Mouse (Mus musculus): ENCODE measurements around the gene Iah1. TPM values are rescaled to one million over a fixed set of nuclear protein-coding genes. Genes with fewer than 3 reads are reported as not detected.

Iah1 gene
- polyA plus RNA-seq, 1 experiment from 2014 or later, result 58.8 TPM

DNA sequence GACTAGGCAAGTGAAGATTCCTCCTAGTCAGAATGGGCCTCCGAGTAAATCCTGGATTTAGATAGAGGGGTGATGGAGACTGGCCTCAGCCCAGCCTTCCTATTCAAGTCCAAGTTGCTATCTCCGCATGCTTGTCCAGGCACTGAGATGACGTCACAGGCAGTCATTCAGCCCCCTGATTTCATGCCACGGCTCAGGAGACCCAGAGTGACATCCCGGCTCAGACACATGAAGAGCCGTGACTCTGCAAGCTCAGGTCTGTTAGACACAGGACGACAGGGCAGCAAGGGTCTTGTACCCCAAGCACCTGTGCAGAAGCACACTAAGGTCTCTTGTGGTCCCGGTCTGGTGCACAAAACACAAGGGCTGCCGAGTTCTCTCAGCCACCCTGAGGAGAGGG is 6.7 kb downstream of the Iah1 start:
- Histone ChIP-seq H3K36me3 (peaks cover 9% of the 10 kb centered on the region), H3K4me2 (replicated peaks) (no peak overlapping the region)

DNA sequence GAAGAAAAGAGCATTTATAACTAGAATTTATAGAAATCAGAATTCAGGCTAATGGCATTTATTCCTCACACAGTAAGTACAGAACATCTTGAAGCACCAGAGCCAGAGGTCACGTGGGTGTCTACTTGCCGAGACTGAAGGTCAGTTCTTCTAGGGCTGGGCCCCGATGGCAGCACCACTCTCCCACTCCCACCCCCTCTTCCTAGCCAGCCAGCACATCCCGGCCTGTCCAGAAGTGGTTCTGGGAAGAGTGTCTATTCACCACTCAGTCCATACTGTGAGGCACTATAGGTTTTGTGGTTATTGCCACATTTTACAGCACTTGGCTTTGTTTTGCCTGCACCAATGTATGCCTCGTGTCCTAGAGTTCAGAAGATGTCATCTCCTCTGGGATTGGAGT is 7.9 kb downstream of the Iah1 start:
- H3K4me3 ChIP-seq (replicated peaks), result no peak overlapping the region
- 83% methylated on average over 5 of the region's 5 CpGs for WGBS
- no peaks in the 10 kb centered on the region for H3K27me3 ChIP-seq (replicated peaks)
- ATAC-seq, result no peak
- H3K4me2 ChIP-seq (replicated peaks), result no peak overlapping the region
- H3K27ac ChIP-seq, result no peak overlapping the region
- H3K4me1 ChIP-seq (replicated peaks), result no peaks in the 10 kb centered on the region
- peaks cover 11% of the 10 kb centered on the region for H3K36me3 ChIP-seq
- no peaks in the 10 kb centered on the region for H3K9me3 ChIP-seq
- H3K9ac ChIP-seq, result no peak overlapping the region

More for the DNA sequence above, 6.7 kb downstream of the Iah1 start:
- Histone ChIP-seq H3K9ac (no peak overlapping the region), H3K4me1 (replicated peaks) (no peaks in the 10 kb centered on the region), H3K27ac (no peak overlapping the region), H3K27me3 (replicated peaks) (no peaks in the 10 kb centered on the region), H3K4me3 (replicated peaks) (no peak overlapping the region), H3K9me3 (no peaks in the 10 kb centered on the region)
- no peak for ATAC-seq
- 87% methylated on average over 9 of the region's 9 CpGs for WGBS

DNA sequence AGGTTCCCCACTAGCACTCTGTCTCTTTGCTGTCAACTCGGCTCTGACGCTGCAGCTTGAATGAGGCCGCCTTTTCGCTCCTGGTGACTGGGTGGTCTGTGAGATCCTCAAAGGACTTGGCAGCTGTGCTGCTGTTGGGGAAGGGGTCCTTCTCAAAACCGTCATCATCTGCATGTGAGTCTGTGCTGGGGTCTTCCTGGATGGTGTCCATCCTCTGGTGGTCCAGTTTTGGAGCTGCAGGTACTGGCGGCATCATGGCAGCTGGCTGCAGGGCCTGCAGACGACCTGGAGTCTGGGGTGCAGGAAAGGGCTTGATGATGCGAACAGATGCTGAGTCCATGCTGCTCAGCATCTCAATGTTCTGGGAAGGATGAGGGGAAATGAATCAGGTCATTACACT is 9.1 kb downstream of the Iah1 start:
- Histone ChIP-seq H3K9me3 (no peaks in the 10 kb centered on the region), H3K4me1 (replicated peaks) (no peaks in the 10 kb centered on the region), H3K27ac (no peak overlapping the region), H3K4me2 (replicated peaks) (no peak overlapping the region), H3K27me3 (replicated peaks) (no peaks in the 10 kb centered on the region), H3K4me3 (replicated peaks) (no peak overlapping the region), H3K9ac (no peak overlapping the region), H3K36me3 (peaks cover 14% of the 10 kb centered on the region)
- no peak for ATAC-seq
- WGBS, result 86% methylated on average over 8 of the region's 8 CpGs

DNA sequence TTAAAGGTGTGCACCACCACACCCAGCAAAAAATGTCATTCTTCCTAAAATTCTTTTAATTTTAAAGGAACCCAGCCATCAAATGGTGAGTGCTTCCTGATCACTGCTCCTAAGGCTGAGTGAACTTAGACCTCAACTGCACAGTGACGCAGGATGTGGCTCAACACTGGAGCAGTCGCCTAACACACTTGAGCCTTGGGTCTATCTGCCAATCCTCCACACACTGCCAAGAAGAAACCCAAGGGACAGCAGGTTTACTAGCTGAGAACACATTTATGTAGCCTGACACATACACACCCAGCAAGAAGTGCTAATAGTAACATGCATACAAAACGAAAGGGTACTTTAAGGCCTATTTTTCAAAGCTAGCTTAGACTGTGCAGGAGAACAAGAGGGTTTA is 10.1 kb downstream of the Iah1 start:
- H3K9me3 ChIP-seq, result no peaks in the 10 kb centered on the region
- no peak for ATAC-seq
- no peak overlapping the region for H3K9ac ChIP-seq
- H3K4me2 ChIP-seq (replicated peaks), result no peak overlapping the region
- H3K27ac ChIP-seq, result no peak overlapping the region
- no peaks in the 10 kb centered on the region for H3K27me3 ChIP-seq (replicated peaks)
- 98% methylated on average over 3 of the region's 3 CpGs for WGBS
- peaks cover 14% of the 10 kb centered on the region for H3K36me3 ChIP-seq
- no peak overlapping the region for H3K4me3 ChIP-seq (replicated peaks)
- H3K4me1 ChIP-seq (replicated peaks), result no peaks in the 10 kb centered on the region

DNA sequence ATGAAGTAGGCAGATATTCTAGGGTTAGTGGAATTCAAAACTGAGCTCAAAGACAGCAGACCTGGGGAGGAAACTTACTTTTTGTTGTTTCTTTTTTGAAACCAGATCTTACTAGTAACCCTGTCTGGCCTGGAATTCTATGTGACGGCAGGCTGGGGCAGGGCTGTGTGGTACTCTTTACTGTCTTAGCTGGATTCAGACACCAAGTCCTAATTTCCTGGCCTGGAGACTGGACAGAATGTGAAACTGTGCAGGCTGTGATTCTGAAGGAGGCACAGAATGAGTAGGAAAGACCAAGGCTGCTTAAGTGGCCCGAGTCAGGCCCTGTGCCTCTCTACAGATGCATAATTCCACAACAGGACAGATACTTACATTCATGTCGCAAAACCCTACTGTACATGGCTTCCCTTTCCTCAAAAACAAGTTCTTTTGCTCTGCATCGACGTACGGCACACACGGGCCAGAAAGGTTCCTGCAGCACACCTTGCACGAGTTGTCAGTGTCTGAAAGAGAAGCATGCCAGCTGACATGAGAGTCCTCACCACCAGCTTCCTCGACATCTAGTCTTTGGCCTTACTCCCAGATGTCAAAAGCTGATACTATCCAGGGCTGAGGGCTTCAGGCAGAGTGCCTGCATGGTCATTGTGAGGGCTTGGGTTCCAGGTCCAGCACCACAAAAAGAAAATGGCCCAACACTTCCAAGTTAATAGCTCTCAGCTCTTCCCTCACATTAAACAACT is 13.6 kb downstream of the Iah1 start:
- Histone ChIP-seq H3K27me3 (replicated peaks) (no peaks in the 10 kb centered on the region), H3K27ac (no peak overlapping the region), H3K36me3 (peaks cover 25% of the 10 kb centered on the region), H3K9ac (no peak overlapping the region), H3K9me3 (no peaks in the 10 kb centered on the region), H3K4me1 (replicated peaks) (no peaks in the 10 kb centered on the region), H3K4me2 (replicated peaks) (no peak overlapping the region), H3K4me3 (replicated peaks) (no peak overlapping the region)
- 83% methylated on average over 9 of the region's 9 CpGs for WGBS
- no peak for ATAC-seq

DNA sequence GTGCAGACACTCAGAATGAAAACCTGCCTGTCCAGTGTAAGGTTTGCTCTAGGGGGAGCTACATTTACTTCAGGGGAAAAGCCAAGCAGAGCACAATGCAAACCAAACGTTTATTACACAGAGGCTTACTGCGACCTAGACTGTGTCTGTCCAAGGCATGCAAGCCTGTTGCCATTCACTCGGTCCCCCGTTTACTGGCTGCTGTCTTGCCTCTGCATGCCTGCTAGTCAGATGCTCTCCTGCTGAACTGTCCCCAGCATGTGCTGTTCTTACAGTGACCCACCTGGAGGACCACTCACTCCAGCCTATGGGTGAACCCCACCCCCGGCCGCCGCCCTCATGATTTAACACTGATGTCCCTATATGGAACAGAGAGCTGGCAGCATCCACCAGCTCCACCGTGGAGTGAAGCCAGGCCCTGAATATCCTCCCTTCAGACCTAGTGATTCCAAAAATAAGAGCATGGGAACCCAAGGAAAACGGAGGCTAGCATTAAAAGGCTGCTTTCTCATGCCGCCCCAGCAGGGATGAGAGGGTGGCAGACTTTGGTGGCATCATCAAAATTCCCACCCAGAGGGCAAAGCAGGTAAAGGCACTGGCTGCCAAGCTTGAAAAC is 14.9 kb downstream of the Iah1 start:
- Histone ChIP-seq H3K27me3 (replicated peaks) (no peaks in the 10 kb centered on the region), H3K9me3 (no peaks in the 10 kb centered on the region), H3K4me2 (replicated peaks) (no peak overlapping the region), H3K4me1 (replicated peaks) (no peaks in the 10 kb centered on the region), H3K27ac (no peak overlapping the region), H3K9ac (no peak overlapping the region), H3K36me3 (peaks cover 28% of the 10 kb centered on the region), H3K4me3 (replicated peaks) (no peak overlapping the region)
- 86% methylated on average over 10 of the region's 10 CpGs for WGBS
- ATAC-seq, result no peak

DNA sequence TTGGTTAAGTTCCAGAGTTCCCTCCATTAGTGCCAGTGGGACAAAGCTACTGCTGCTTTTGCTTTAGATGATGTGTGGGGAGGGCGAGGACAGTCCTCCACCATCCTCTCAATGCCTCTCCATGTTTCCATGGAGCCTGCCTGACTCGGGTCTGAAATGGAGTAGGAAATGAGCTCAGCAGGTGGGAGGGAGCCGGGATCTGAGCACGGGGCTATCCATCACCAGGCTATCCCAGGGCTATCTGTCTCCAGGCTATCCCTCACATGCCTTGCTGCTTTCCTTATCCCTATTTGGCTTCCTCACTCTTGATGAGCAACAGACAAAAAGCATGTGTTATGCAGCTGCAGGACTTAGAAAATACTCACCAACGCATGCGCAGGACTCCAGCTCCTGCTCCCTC is 15.5 kb downstream of the Iah1 start:
- H3K36me3 ChIP-seq, result peaks cover 28% of the 10 kb centered on the region
- WGBS, result 92% methylated on average over 6 of the region's 6 CpGs
- no peak overlapping the region for H3K27ac ChIP-seq

DNA sequence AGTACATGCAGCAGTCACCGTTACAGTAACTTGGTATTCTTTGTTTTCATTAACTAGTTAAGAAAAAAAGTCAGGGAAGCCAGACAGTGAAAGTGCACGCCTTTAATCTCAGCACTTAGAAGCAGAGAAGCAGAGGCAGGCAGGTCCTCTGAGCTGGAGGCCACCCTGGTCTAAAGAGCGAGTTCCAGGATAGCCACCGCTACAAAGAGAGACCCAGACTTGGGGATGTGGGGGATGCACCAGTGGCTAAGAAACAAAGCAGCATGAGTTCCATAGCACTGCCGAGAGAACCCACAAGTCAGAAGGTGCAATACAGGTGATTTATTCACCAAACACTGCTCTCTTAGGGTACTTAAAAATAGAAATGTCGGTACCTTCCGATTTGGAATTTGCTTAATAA is 16.8 kb downstream of the Iah1 start:
- no peak for ATAC-seq
- Histone ChIP-seq H3K4me1 (replicated peaks) (no peaks in the 10 kb centered on the region), H3K4me3 (replicated peaks) (no peak overlapping the region), H3K36me3 (peaks cover 24% of the 10 kb centered on the region), H3K9me3 (no peaks in the 10 kb centered on the region), H3K27ac (no peak overlapping the region), H3K27me3 (replicated peaks) (no peaks in the 10 kb centered on the region), H3K9ac (no peak overlapping the region), H3K4me2 (replicated peaks) (no peak overlapping the region)
- WGBS, result 92% methylated on average over 7 of the region's 7 CpGs

More for the DNA sequence above, 15.5 kb downstream of the Iah1 start:
- H3K9ac ChIP-seq, result no peak overlapping the region
- no peaks in the 10 kb centered on the region for H3K27me3 ChIP-seq (replicated peaks)
- ATAC-seq, result no peak
- H3K4me3 ChIP-seq (replicated peaks), result no peak overlapping the region
- no peak overlapping the region for H3K4me2 ChIP-seq (replicated peaks)
- H3K9me3 ChIP-seq, result no peaks in the 10 kb centered on the region
- no peaks in the 10 kb centered on the region for H3K4me1 ChIP-seq (replicated peaks)

DNA sequence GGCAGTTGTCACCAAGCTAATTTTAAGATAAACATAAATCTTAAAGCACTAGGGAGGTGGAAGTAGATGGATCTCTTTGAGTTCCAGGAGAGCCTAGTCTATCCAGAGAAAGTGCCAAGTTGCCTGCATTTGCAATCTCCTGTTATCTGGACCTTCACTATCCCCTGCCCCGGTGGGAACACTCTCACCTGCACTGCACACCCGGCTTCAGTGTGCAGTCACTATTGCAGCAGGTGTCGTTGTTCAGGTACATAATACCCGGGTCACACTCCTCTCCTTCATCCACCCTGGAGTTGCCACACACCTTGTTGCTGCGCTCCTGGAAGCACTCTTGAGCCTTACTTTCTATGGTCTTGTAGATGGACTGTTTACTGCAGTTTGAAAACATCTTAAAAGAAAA is 17.6 kb downstream of the Iah1 start:
- H3K4me1 ChIP-seq (replicated peaks), result no peaks in the 10 kb centered on the region
- no peak overlapping the region for H3K4me2 ChIP-seq (replicated peaks)
- 91% methylated on average over 5 of the region's 5 CpGs for WGBS
- H3K36me3 ChIP-seq, result peaks cover 23% of the 10 kb centered on the region
- no peak for ATAC-seq
- no peak overlapping the region for H3K27ac ChIP-seq
- no peak overlapping the region for H3K4me3 ChIP-seq (replicated peaks)
- no peaks in the 10 kb centered on the region for H3K27me3 ChIP-seq (replicated peaks)
- H3K9ac ChIP-seq, result no peak overlapping the region
- H3K9me3 ChIP-seq, result no peaks in the 10 kb centered on the region

DNA sequence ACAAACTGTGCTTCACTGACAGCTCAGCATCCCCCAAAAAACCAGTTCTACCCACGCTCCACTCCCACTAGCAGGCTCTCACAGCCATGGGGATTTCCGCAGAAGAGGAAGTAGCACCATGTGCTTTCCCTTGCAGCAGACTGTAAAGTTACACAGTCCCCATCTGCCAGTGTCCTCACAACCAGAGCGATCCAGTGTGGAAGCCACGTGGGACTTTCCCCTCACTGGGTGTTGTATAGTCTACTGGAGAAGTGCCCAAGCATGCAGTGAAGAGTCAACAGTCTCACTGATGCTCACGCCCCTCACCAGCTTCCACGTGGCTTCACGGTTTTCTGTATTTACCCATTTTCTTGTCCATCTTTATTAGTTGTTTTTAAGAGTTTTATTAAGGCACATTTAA is 19.7 kb downstream of the Iah1 start:
- Histone ChIP-seq H3K27ac (no peak overlapping the region), H3K4me2 (replicated peaks) (no peak overlapping the region), H3K9ac (no peak overlapping the region), H3K36me3 (peaks cover 27% of the 10 kb centered on the region), H3K4me1 (replicated peaks) (no peaks in the 10 kb centered on the region), H3K27me3 (replicated peaks) (no peaks in the 10 kb centered on the region), H3K9me3 (no peaks in the 10 kb centered on the region), H3K4me3 (replicated peaks) (no peak overlapping the region)
- ATAC-seq, result no peak
- 80% methylated on average over 7 of the region's 7 CpGs for WGBS

DNA sequence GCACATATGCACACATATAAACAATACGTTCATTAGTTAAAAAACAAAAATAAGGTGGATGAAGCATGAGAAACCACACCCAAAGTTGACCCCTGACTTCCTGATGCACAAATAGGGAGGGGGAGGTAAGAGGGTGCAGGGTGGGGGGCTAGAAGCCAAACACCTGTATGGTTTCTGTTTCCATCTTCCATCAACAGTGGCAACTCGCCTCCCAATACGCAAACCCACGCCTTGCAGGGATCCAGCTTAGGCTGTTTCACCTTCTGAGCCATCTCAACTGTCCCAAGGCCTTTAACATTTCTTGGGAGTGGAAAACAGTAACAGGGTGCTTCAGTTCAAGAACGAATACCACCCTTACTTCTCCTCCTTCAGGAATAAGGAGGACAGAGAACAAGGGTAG is 21.0 kb downstream of the Iah1 start:
- Histone ChIP-seq H3K9me3 (no peaks in the 10 kb centered on the region), H3K9ac (no peak overlapping the region), H3K4me2 (replicated peaks) (no peak overlapping the region), H3K27me3 (replicated peaks) (no peaks in the 10 kb centered on the region), H3K36me3 (peaks cover 19% of the 10 kb centered on the region; the same call in 1 of the 2 replicates), H3K4me1 (replicated peaks) (no peaks in the 10 kb centered on the region), H3K27ac (no peak overlapping the region), H3K4me3 (replicated peaks) (no peak overlapping the region)
- no peak for ATAC-seq
- 96% methylated on average over 5 of the region's 5 CpGs for WGBS

DNA sequence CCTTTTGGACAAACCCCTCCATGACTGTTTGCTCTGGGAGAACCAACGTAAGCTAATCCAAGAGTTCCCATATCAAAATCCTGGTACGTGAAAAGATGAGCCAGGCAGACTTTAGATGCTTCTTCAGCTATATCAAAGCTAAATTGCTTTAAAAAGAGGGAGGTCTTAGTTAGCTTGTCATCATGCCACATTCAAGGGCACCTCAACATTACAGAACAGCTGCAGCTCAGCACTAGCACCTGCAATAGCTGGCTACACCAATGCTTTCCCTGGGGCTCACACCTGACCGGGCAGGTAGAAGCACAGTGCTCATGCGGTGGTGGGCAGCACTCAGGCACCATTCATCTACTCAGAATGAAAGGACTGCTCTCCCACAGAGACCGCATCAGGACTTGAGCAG is 24.5 kb downstream of the Iah1 start:
- WGBS, result 93% methylated on average over 5 of the region's 5 CpGs
- peaks cover 6% of the 10 kb centered on the region; the same call in 1 of the 2 replicates for H3K36me3 ChIP-seq

DNA sequence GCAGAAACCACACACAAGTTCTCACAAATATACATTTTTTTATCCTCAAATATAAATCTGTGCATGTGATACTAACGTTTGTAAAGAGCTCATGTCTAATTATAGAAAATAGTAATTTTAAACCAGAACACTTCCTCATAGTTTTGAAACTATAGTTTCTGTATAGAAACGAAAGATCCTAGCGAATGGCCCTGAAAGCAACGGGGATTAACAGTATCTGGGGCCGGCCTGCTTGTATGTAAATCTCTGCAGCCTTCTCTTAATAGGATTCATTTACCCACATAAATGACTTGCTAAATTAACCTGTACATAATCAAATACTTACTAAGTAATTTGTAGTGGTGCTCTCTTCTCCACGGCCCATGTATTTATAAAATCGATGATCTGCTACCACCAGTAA is 30.8 kb downstream of the Iah1 start:
- Histone ChIP-seq H3K9ac (no peak overlapping the region), H3K4me2 (replicated peaks) (no peak overlapping the region), H3K27me3 (replicated peaks) (no peaks in the 10 kb centered on the region), H3K9me3 (no peaks in the 10 kb centered on the region), H3K4me1 (replicated peaks) (no peaks in the 10 kb centered on the region), H3K27ac (no peak overlapping the region), H3K36me3 (peaks cover 11% of the 10 kb centered on the region), H3K4me3 (replicated peaks) (no peak overlapping the region)
- no peak for ATAC-seq
- WGBS, result 86% methylated on average over 7 of the region's 7 CpGs

More for the DNA sequence above, 24.5 kb downstream of the Iah1 start:
- Histone ChIP-seq H3K4me3 (replicated peaks) (no peak overlapping the region), H3K9me3 (no peaks in the 10 kb centered on the region), H3K27ac (no peak overlapping the region), H3K4me1 (replicated peaks) (no peaks in the 10 kb centered on the region), H3K27me3 (replicated peaks) (no peaks in the 10 kb centered on the region), H3K4me2 (replicated peaks) (no peak overlapping the region), H3K9ac (no peak overlapping the region)
- no peak for ATAC-seq

Measured in intestine, embryonic 15.5 days (tissue).